Mouse (Mus musculus) pancreas, adult 10 weeks (tissue): ENCODE data around the gene Vps41. TPM values are rescaled to one million over a fixed set of nuclear protein-coding genes. Genes with fewer than 3 reads are reported as not detected.

Experiments
- polyA plus RNA-seq: library from polyadenylated mRNA; stranded (reverse); fragments of 350-450 nt; fragmentation: Illumina TruSeq; extraction: RNeasy Lipid Tissue Mini Kit (QIAGEN cat#74804); gene quantifications from one replicate; pipeline ENCODE4 v1.2.3, GENCODE M21; 2015; ENCODE audit warnings: low read depth, low replicate concordance; ENCODE audit not compliant: insufficient read depth

Gene Vps41
- polyA plus RNA-seq: 11.4 TPM

GRCm38 (mm10) chr13:18717185-18717584, at the start of gene Vps41:
Vps41 (plus strand) TSS chr13:18717286.

Other genes with a start within 250 kb of the Vps41 start
- 1.7 TPM for gene Amph, start 230.9 kb downstream of the Vps41 start, polyA plus RNA-seq